Mouse (Mus musculus): ENCODE measurements around the gene Rccd1. TPM values are rescaled to one million over a fixed set of nuclear protein-coding genes. Genes with fewer than 3 reads are reported as not detected.
A peak's percentile ranks its signal among the peaks of the same experiment; 100 is the strongest.

Rccd1 gene
- polyA plus RNA-seq, 1 experiment from 2014 or later, result 20.2 TPM

- 75% methylated on average over 7 of the region's 7 CpGs for WGBS
- no peaks in the 10 kb centered on the region for H3K9me3 ChIP-seq (ENCODE audit: control insufficient read depth, low read length)
- peaks cover 18% of the 10 kb centered on the region for H3K4me1 ChIP-seq (replicated peaks; ENCODE audit: control insufficient read depth, insufficient read depth, low read length)
- no peak for DNase-seq (ENCODE audit: low spot score)
- H3K36me3 ChIP-seq (ENCODE audit: control insufficient read depth, insufficient read depth, low read length), result no peaks in the 10 kb centered on the region
- H3K9ac ChIP-seq (ENCODE audit: low read length), result no peak overlapping the region
- no peak overlapping the region for H3K4me3 ChIP-seq (ENCODE audit: low read depth, low read length)
- ATAC-seq (replicated peaks; ENCODE audit: low FRiP score), result no peak
- H3K27me3 ChIP-seq (ENCODE audit: control insufficient read depth, insufficient read depth, low read length), result no peaks in the 10 kb centered on the region
- H3K4me2 ChIP-seq (ENCODE audit: low read depth, low read length, severe bottlenecking), result no peak overlapping the region
- H3K27ac ChIP-seq (ENCODE audit: low read depth, low read length), result no peak overlapping the region
Measured at GRCm38 (mm10) chr7:80341793-80342192, 17.5 kb upstream of the Rccd1 start.

GRCm38 (mm10) chr7:80340793-80341192, 16.5 kb upstream of the Rccd1 start, which contains the start of gene Unc45a:
Gene Unc45a (minus strand): TSS chr7:80341005.
- Histone ChIP-seq H3K27me3 (ENCODE audit: control insufficient read depth, insufficient read depth, low read length) (no peaks in the 10 kb centered on the region), H3K4me1 (replicated peaks; ENCODE audit: control insufficient read depth, insufficient read depth, low read length) (peaks cover 18% of the 10 kb centered on the region), H3K36me3 (ENCODE audit: control insufficient read depth, insufficient read depth, low read length) (no peaks in the 10 kb centered on the region; the same call in 1 of the 2 replicates), H3K9ac (ENCODE audit: low read length) (peak within 1 kb of the TSS; percentile 48), H3K4me2 (ENCODE audit: low read depth, low read length, severe bottlenecking) (peak within 1 kb of the TSS; percentile 84), H3K27ac (ENCODE audit: low read depth, low read length) (no peak within 1 kb of the TSS), H3K9me3 (ENCODE audit: control insufficient read depth, low read length) (no peaks in the 10 kb centered on the region), H3K4me3 (ENCODE audit: low read depth, low read length) (peak within 1 kb of the TSS; percentile 59)
- DNase-seq (ENCODE audit: low spot score) (peak; percentile 84), ATAC-seq (replicated peaks; ENCODE audit: low FRiP score) (peak; percentile 60)
- 2% methylated on average over 11 of the region's 11 CpGs for WGBS

- under 1% methylated on average over 45 of the region's 45 CpGs for WGBS
- DNase-seq (ENCODE audit: low spot score), result peak; percentile 99
- H3K36me3 ChIP-seq (ENCODE audit: control insufficient read depth, insufficient read depth, low read length), result peaks cover 6% of the 10 kb centered on the region; the same call in 1 of the 2 replicates
- peak overlapping the region; percentile 59 for H3K4me3 ChIP-seq (ENCODE audit: low read depth, low read length)
- peak overlapping the region; percentile 68 for H3K9ac ChIP-seq (ENCODE audit: low read length)
- H3K9me3 ChIP-seq (ENCODE audit: control insufficient read depth, low read length), result no peaks in the 10 kb centered on the region
- H3K4me1 ChIP-seq (replicated peaks; ENCODE audit: control insufficient read depth, insufficient read depth, low read length), result peaks cover 18% of the 10 kb centered on the region
- peak overlapping the region; percentile 84 for H3K4me2 ChIP-seq (ENCODE audit: low read depth, low read length, severe bottlenecking)
- H3K27ac ChIP-seq (ENCODE audit: low read depth, low read length), result no peak overlapping the region
- H3K27me3 ChIP-seq (ENCODE audit: control insufficient read depth, insufficient read depth, low read length), result no peaks in the 10 kb centered on the region
- peak; percentile 97 for ATAC-seq (replicated peaks; ENCODE audit: low FRiP score)
Measured at GRCm38 (mm10) chr7:80339793-80340628, 15.8 kb upstream of the Rccd1 start.

GRCm38 (mm10) chr7:80339371-80339770, 15.1 kb upstream of the Rccd1 start:
- Histone ChIP-seq H3K27ac (ENCODE audit: low read depth, low read length) (no peak overlapping the region), H3K4me3 (ENCODE audit: low read depth, low read length) (peak overlapping the region; percentile 59), H3K4me2 (ENCODE audit: low read depth, low read length, severe bottlenecking) (peak overlapping the region; percentile 84), H3K36me3 (ENCODE audit: control insufficient read depth, insufficient read depth, low read length) (peaks cover 6% of the 10 kb centered on the region; the same call in 1 of the 2 replicates), H3K9me3 (ENCODE audit: control insufficient read depth, low read length) (no peaks in the 10 kb centered on the region), H3K4me1 (replicated peaks; ENCODE audit: control insufficient read depth, insufficient read depth, low read length) (peaks cover 18% of the 10 kb centered on the region), H3K27me3 (ENCODE audit: control insufficient read depth, insufficient read depth, low read length) (no peaks in the 10 kb centered on the region), H3K9ac (ENCODE audit: low read length) (peak overlapping the region; percentile 68)
- DNase-seq (ENCODE audit: low spot score) (peak; percentile 69), ATAC-seq (replicated peaks; ENCODE audit: low FRiP score) (no peak)
- WGBS, result 11% methylated on average over 17 of the region's 17 CpGs

GRCm38 (mm10) chr7:80336932-80337331, 12.7 kb upstream of the Rccd1 start:
- H3K4me1 ChIP-seq (replicated peaks; ENCODE audit: control insufficient read depth, insufficient read depth, low read length), result peaks cover 11% of the 10 kb centered on the region
- WGBS, result 86% methylated on average over 3 of the region's 3 CpGs
- H3K36me3 ChIP-seq (ENCODE audit: control insufficient read depth, insufficient read depth, low read length), result peaks cover 24% of the 10 kb centered on the region
- peaks cover 2% of the 10 kb centered on the region; the same call in 1 of the 2 replicates for H3K9me3 ChIP-seq (ENCODE audit: control insufficient read depth, low read length)
- no peak overlapping the region for H3K27ac ChIP-seq (ENCODE audit: low read depth, low read length)
- no peak overlapping the region for H3K4me3 ChIP-seq (ENCODE audit: low read depth, low read length)
- no peak overlapping the region for H3K4me2 ChIP-seq (ENCODE audit: low read depth, low read length, severe bottlenecking)
- no peak for DNase-seq (ENCODE audit: low spot score)
- no peak overlapping the region for H3K9ac ChIP-seq (ENCODE audit: low read length)
- no peaks in the 10 kb centered on the region for H3K27me3 ChIP-seq (ENCODE audit: control insufficient read depth, insufficient read depth, low read length)
- no peak for ATAC-seq (replicated peaks; ENCODE audit: low FRiP score)

GRCm38 (mm10) chr7:80334848-80335247, 10.6 kb upstream of the Rccd1 start:
- WGBS, result 92% methylated on average over 4 of the region's 4 CpGs
- H3K4me2 ChIP-seq (ENCODE audit: low read depth, low read length, severe bottlenecking), result no peak overlapping the region
- H3K9ac ChIP-seq (ENCODE audit: low read length), result no peak overlapping the region
- H3K27ac ChIP-seq (ENCODE audit: low read depth, low read length), result no peak overlapping the region
- peaks cover 28% of the 10 kb centered on the region for H3K36me3 ChIP-seq (ENCODE audit: control insufficient read depth, insufficient read depth, low read length)
- H3K4me3 ChIP-seq (ENCODE audit: low read depth, low read length), result no peak overlapping the region
- DNase-seq (ENCODE audit: low spot score) (no peak), ATAC-seq (replicated peaks; ENCODE audit: low FRiP score) (no peak)
- no peaks in the 10 kb centered on the region for H3K27me3 ChIP-seq (ENCODE audit: control insufficient read depth, insufficient read depth, low read length)
- peaks cover 8% of the 10 kb centered on the region for H3K4me1 ChIP-seq (replicated peaks; ENCODE audit: control insufficient read depth, insufficient read depth, low read length)
- peaks cover 2% of the 10 kb centered on the region; the same call in 1 of the 2 replicates for H3K9me3 ChIP-seq (ENCODE audit: control insufficient read depth, low read length)

- no peak for ATAC-seq (replicated peaks; ENCODE audit: low FRiP score)
- H3K4me1 ChIP-seq (replicated peaks; ENCODE audit: control insufficient read depth, insufficient read depth, low read length), result no peaks in the 10 kb centered on the region
- no peak overlapping the region for H3K4me2 ChIP-seq (ENCODE audit: low read depth, low read length, severe bottlenecking)
- H3K27me3 ChIP-seq (ENCODE audit: control insufficient read depth, insufficient read depth, low read length), result no peaks in the 10 kb centered on the region
- DNase-seq (ENCODE audit: low spot score), result no peak
- WGBS, result 96% methylated on average over 19 of the region's 19 CpGs
- H3K4me3 ChIP-seq (ENCODE audit: low read depth, low read length), result no peak overlapping the region
- H3K9ac ChIP-seq (ENCODE audit: low read length), result no peak overlapping the region
- no peak overlapping the region for H3K27ac ChIP-seq (ENCODE audit: low read depth, low read length)
- peaks cover 2% of the 10 kb centered on the region; the same call in 1 of the 2 replicates for H3K9me3 ChIP-seq (ENCODE audit: control insufficient read depth, low read length)
- peaks cover 33% of the 10 kb centered on the region for H3K36me3 ChIP-seq (ENCODE audit: control insufficient read depth, insufficient read depth, low read length)
Measured at GRCm38 (mm10) chr7:80331433-80331832, 7.2 kb upstream of the Rccd1 start.

- H3K27me3 ChIP-seq (ENCODE audit: control insufficient read depth, insufficient read depth, low read length), result no peaks in the 10 kb centered on the region
- no peaks in the 10 kb centered on the region for H3K4me1 ChIP-seq (replicated peaks; ENCODE audit: control insufficient read depth, insufficient read depth, low read length)
- WGBS, result 90% methylated on average over 8 of the region's 8 CpGs
- H3K9me3 ChIP-seq (ENCODE audit: control insufficient read depth, low read length), result peaks cover 2% of the 10 kb centered on the region; the same call in 1 of the 2 replicates
- H3K9ac ChIP-seq (ENCODE audit: low read length), result no peak overlapping the region
- no peak overlapping the region for H3K27ac ChIP-seq (ENCODE audit: low read depth, low read length)
- no peak overlapping the region for H3K4me2 ChIP-seq (ENCODE audit: low read depth, low read length, severe bottlenecking)
- ATAC-seq (replicated peaks; ENCODE audit: low FRiP score) (no peak), DNase-seq (ENCODE audit: low spot score) (no peak)
- peaks cover 34% of the 10 kb centered on the region for H3K36me3 ChIP-seq (ENCODE audit: control insufficient read depth, insufficient read depth, low read length)
- no peak overlapping the region for H3K4me3 ChIP-seq (ENCODE audit: low read depth, low read length)
Measured at GRCm38 (mm10) chr7:80330278-80330677, 6.0 kb upstream of the Rccd1 start.

Measured in forebrain, embryonic 11.5 days (tissue).